Mouse (Mus musculus) cerebellum, adult 2 months (tissue): ENCODE measurements at regions not wholly inside any gene's neighbourhood (a gene's known extent, or its start where the extent isn't known, plus 50 kb on each side); places are given as distances from the start of the nearest gene placed in this dataset.

Experiments
- CTCF ChIP-seq: fragments of 200-500 bp; IDR thresholded peaks from 2 replicates; pipeline ENCODE4 v1.5.1; 2011; ENCODE audit warnings: low read depth, mild to moderate bottlenecking, control low read depth, low read length, moderate library complexity, borderline replicate concordance; ENCODE audit not compliant: insufficient read depth
- POLR2A ChIP-seq: fragments of 200-500 bp; IDR thresholded peaks from 2 replicates; pipeline ENCODE4 v1.6.1; 2011; ENCODE audit warnings: low read length, control low read depth, borderline replicate concordance; ENCODE audit not compliant: insufficient read depth

- TF ChIP-seq CTCF: no peak
- TF ChIP-seq POLR2A: no peak
Measured at GRCm38 (mm10) chr16:65683703-65684320, 121.3 kb upstream of the Chmp2b start.
